Mouse (Mus musculus): ENCODE measurements around the gene Sec16a. TPM values are rescaled to one million over a fixed set of nuclear protein-coding genes. Genes with fewer than 3 reads are reported as not detected.

Sec16a gene
- polyA plus RNA-seq, 1 experiment from 2014 or later = 20.2 TPM

DNA sequence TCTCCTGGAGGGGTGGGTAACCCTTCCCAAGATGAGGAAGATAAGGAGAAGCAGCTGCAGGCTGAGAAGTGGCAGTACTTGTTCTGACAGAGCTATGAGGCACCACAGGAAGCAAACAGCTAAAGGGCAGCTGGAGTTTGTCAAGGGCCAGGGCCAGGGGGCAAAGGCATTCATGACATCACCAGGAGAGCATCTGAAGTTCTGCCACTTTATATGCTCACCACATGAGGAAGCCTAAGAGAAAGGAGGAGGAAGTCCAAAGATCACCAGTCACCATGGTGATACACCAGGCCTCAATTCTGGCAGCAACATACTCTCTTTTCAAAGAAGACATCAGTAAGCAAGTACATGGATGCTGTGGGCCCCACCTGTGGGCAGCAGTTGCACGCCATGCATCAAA lies 21.9 kb downstream of the Sec16a start:
- H3K9ac ChIP-seq = no peak overlapping the region
- H3K4me2 ChIP-seq (replicated peaks) = no peak overlapping the region
- no peaks in the 10 kb centered on the region for H3K9me3 ChIP-seq
- peaks cover 64% of the 10 kb centered on the region for H3K36me3 ChIP-seq
- H3K27ac ChIP-seq = no peak overlapping the region
- no peak overlapping the region for H3K4me3 ChIP-seq (replicated peaks)
- no peaks in the 10 kb centered on the region for H3K4me1 ChIP-seq (replicated peaks)
- ATAC-seq = peak; percentile 61; the same call in 1 of the 2 replicates
- 71% methylated on average over 1 of the region's 1 CpGs for WGBS
- no peaks in the 10 kb centered on the region for H3K27me3 ChIP-seq (replicated peaks)

DNA sequence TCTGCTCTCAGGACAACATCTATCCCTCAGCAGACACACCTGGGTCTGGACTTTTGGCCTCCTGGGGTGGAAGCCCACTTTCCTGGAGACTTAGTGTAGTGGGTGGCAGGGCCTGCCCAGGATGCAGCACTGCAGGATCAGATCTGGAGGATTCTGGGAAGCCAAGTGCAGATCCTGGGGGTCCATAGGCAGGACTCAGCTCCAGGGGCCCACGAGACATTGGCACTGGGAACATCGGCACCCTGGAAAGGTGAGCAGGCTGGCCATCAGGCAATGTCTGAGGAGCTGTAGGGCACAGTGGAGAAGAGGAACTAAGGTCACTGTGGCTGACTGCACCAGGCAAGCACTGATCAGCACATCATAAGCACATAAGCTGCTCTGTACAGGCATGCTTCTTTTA lies 23.0 kb downstream of the Sec16a start:
- Histone ChIP-seq H3K9me3 (no peaks in the 10 kb centered on the region), H3K4me1 (replicated peaks) (no peaks in the 10 kb centered on the region), H3K27ac (no peak overlapping the region), H3K9ac (no peak overlapping the region), H3K4me2 (replicated peaks) (no peak overlapping the region), H3K4me3 (replicated peaks) (no peak overlapping the region), H3K27me3 (replicated peaks) (no peaks in the 10 kb centered on the region), H3K36me3 (peaks cover 63% of the 10 kb centered on the region)
- 96% methylated on average over 2 of the region's 2 CpGs for WGBS
- no peak for ATAC-seq

DNA sequence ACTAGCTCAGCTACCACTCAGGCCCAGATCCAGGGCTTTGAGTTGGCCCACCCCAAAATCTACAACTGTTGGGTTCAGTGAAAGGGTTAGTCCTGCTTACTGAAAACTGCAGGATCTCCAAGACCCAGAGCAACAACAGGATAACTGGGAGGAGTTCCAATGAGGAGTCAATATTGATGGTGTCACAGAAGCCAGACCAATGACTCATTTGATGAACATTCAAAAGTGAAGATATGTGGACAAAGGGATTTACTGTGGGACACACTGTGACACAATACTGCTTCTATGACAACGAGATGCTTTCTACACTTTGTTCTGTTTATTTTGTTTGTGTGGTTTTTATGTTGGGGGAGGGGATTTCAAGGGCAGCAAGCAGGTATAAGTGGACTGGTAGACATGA lies 26.9 kb downstream of the Sec16a start:
- H3K36me3 ChIP-seq = peaks cover 56% of the 10 kb centered on the region

DNA sequence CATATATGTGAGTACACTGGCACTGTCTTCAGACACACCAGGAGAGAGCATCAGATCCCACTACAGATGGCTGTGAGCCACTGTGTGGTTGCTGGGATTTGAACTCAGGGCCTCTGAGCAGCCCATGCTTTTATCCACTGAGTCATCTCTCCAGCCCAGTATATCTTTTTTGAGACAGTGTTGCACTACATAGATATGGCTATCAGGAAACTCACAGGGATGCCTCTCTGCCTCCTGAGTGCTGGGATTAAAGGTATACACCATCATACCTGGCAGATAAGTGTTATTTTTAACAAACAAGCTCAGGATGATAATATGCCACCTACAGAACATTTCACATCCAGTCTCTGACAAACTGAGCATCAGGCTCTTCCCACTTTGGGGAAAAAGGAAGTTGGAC lies 27.9 kb downstream of the Sec16a start:
- Histone ChIP-seq H3K4me1 (replicated peaks) (no peaks in the 10 kb centered on the region), H3K4me2 (replicated peaks) (no peak overlapping the region), H3K27ac (no peak overlapping the region), H3K36me3 (peaks cover 56% of the 10 kb centered on the region), H3K9me3 (no peaks in the 10 kb centered on the region), H3K27me3 (replicated peaks) (no peaks in the 10 kb centered on the region), H3K9ac (no peak overlapping the region), H3K4me3 (replicated peaks) (no peak overlapping the region)
- ATAC-seq = no peak

More for the DNA sequence above, 26.9 kb downstream of the Sec16a start:
- H3K4me2 ChIP-seq (replicated peaks) = no peak overlapping the region
- H3K4me1 ChIP-seq (replicated peaks) = no peaks in the 10 kb centered on the region
- ATAC-seq = no peak
- H3K4me3 ChIP-seq (replicated peaks) = no peak overlapping the region
- no peaks in the 10 kb centered on the region for H3K27me3 ChIP-seq (replicated peaks)
- no peak overlapping the region for H3K27ac ChIP-seq
- no peak overlapping the region for H3K9ac ChIP-seq
- WGBS = 84% methylated on average over 1 of the region's 1 CpGs
- no peaks in the 10 kb centered on the region for H3K9me3 ChIP-seq

DNA sequence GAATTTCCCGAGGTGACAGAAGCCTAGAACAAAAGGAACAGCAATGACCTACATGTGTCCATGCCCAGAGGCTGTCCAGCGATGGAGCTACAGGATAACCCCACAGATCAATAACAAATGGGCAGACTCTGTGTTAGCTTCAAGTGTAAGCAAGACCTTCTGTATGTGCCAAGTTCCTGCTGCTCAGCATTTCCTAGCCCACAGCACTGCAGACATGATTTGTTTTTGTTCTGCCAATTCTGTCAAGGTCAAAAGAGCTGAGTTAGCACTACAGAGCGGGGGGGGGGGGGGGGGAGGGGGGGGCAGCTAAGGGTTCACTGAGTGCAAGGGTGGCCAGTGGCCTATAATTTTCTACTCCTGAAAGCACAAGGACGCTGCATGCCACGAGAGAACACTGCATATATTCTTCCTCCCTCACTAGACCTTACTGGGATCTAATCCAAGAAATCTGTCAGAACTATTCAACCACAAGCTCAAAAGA lies 34.0 kb downstream of the Sec16a start:
- ATAC-seq = no peak
- H3K36me3 ChIP-seq = peaks cover 37% of the 10 kb centered on the region
- H3K4me2 ChIP-seq (replicated peaks) = no peak overlapping the region
- WGBS = 71% methylated on average over 5 of the region's 5 CpGs
- no peak overlapping the region for H3K27ac ChIP-seq
- peaks cover 25% of the 10 kb centered on the region for H3K4me1 ChIP-seq (replicated peaks)
- H3K9me3 ChIP-seq = no peaks in the 10 kb centered on the region
- H3K9ac ChIP-seq = no peak overlapping the region
- H3K4me3 ChIP-seq (replicated peaks) = no peak overlapping the region
- no peaks in the 10 kb centered on the region for H3K27me3 ChIP-seq (replicated peaks)

DNA sequence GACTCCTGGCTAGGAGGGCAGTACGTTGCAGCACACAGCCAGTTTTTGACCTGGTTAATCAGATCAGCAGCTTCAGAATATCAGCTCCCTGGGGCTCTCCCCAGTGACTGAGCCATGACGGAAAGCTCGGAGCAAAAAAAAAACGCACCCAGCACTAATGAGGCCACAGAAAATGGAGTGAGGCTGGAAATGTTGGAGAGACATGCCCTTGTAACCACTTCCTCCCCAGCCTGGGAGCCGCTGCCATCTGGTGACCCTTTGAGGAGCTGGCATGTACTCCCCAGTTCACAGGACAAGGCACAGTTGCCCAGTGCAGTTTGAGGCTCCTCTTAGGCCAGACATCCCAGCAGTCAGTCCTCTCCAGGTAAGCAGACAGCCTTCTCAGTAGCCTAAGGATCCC lies 34.9 kb downstream of the Sec16a start:
- no peak overlapping the region for H3K9ac ChIP-seq
- no peak overlapping the region for H3K4me2 ChIP-seq (replicated peaks)
- peaks cover 33% of the 10 kb centered on the region for H3K4me1 ChIP-seq (replicated peaks)
- no peak overlapping the region for H3K4me3 ChIP-seq (replicated peaks)
- H3K27me3 ChIP-seq (replicated peaks) = no peaks in the 10 kb centered on the region
- ATAC-seq = no peak
- peaks cover 30% of the 10 kb centered on the region for H3K36me3 ChIP-seq
- no peak overlapping the region; the same call in 1 of the 2 replicates for H3K27ac ChIP-seq
- WGBS = 71% methylated on average over 5 of the region's 5 CpGs
- H3K9me3 ChIP-seq = no peaks in the 10 kb centered on the region

DNA sequence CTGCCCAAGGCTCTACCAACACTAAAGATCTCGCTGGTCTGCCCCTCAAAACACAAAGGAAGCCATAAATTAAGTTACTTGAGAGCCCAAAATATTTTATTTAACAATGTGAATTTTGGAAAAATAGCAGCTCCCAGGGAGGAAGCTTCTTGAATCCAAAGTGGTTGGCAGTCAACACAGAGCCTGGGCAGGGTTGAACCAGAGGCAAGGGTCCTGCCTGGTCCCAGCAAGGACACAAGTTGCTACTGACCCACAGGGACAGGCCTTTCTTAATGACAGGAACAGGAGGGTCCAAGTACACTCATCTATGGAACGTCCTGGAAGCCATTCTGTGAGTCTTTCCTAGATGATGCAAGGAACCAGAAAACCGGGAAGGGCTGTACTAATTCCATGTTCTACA lies 35.7 kb downstream of the Sec16a start:
- ATAC-seq = peak; percentile 21; the same call in 1 of the 2 replicates
- Histone ChIP-seq H3K4me2 (replicated peaks) (no peak overlapping the region), H3K4me3 (replicated peaks) (peak overlapping the region; percentile 94; the same call in 1 of the 2 replicates), H3K9ac (no peak overlapping the region), H3K27ac (no peak overlapping the region), H3K27me3 (replicated peaks) (no peaks in the 10 kb centered on the region), H3K4me1 (replicated peaks) (peaks cover 36% of the 10 kb centered on the region), H3K9me3 (no peaks in the 10 kb centered on the region), H3K36me3 (peaks cover 29% of the 10 kb centered on the region)
- WGBS = 61% methylated on average over 3 of the region's 3 CpGs

DNA sequence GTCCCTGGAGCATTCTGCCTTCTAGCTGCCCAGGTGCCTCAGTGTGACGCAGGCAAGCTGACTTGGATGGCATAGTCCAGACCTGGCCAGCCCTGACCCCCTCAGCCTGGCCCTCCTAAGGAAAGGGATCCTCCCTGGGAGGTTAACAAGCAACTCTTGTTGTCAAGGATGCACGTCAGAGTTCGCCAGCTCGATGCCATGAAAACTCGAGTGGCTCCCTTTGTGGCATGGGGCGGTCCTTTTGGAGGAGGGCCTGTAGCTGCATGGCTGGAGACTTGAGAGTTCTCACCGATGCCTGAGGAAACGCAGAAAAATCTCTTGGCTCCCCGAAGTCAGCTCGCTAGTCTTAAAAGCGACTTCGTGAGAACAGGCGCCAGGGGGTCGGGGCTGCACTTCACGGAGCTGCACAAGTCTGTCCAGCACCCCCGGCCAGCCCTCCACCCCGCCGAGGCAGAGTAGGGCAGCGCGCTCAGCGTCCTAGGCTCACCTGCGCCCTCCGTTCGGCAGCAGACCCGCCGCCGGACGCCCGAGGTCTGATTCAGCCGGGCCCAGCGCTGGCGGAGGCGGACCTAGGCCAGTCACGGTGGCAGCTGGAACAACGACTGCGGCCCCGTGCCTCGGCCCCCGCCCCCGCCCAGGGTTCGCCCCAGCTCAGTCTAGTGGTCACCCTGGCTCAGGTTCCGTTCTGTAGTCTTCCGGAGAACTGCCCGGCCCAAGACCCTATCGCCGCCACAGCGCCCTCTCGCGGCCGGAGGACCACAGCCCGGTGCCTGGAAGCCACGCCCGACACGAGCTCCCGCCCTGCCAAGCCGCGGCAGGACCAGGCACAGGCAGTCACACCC lies 36.3 kb downstream of the Sec16a start, which contains the start of gene Inpp5e:
Gene Inpp5e, minus strand, starts transcription at position 689 of the 842 bp plus-strand sequence.
- Histone ChIP-seq H3K4me1 (replicated peaks) (peaks cover 36% of the 10 kb centered on the region), H3K4me2 (replicated peaks) (peak within 1 kb of the TSS; percentile 92), H3K9ac (peak within 1 kb of the TSS; percentile 96), H3K36me3 (peaks cover 24% of the 10 kb centered on the region), H3K4me3 (replicated peaks) (peak within 1 kb of the TSS; percentile 94), H3K27me3 (replicated peaks) (no peaks in the 10 kb centered on the region), H3K27ac (peak within 1 kb of the TSS; percentile 67), H3K9me3 (no peaks in the 10 kb centered on the region)
- under 1% methylated on average over 56 of the region's 57 CpGs for WGBS
- peak; percentile 98 for ATAC-seq

DNA sequence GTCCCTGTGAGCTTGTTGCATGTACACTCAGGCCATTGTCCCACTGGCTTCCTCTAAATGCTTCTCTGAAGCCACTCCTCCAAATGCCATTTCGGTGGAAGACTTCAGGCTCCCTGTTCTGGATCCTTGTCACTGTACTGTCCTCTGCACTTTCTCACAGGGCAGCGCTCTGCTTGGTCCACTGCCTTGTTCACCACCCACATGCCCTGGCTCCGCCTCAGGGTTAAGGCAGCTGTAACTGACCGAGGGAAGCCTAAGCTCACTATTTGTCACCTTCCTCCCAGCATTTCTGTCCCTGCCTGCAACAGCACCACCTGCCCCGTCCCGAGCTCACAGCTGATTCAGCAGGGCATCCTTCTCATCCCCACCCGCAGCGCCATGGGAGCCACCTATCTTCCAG lies 41.7 kb downstream of the Sec16a start:
- H3K9me3 ChIP-seq = no peaks in the 10 kb centered on the region
- H3K27me3 ChIP-seq (replicated peaks) = no peaks in the 10 kb centered on the region
- ATAC-seq = no peak
- no peak overlapping the region for H3K27ac ChIP-seq
- no peak overlapping the region for H3K4me3 ChIP-seq (replicated peaks)
- WGBS = 76% methylated on average over 8 of the region's 8 CpGs
- peaks cover 41% of the 10 kb centered on the region for H3K36me3 ChIP-seq
- H3K4me2 ChIP-seq (replicated peaks) = no peak overlapping the region
- H3K4me1 ChIP-seq (replicated peaks) = peaks cover 34% of the 10 kb centered on the region
- H3K9ac ChIP-seq = no peak overlapping the region

DNA sequence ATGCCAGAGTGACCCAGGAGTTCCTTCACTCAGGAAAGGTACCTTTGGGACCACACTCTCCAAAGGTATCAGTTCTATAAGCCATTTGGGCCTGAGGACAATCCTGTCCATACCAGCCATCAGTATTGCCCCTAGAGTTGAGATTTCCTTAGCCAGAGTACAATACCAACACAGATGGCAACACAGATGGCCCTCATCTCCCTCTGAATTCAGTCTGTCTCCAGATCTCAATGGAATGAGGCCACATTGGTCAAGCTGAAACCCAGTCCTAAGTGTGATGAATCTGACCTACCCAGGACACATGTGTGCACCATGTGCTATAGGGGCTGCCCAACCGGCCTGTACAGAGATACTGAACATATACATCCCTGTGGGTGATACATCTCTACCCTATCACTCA lies 42.8 kb downstream of the Sec16a start:
- Histone ChIP-seq H3K36me3 (peaks cover 49% of the 10 kb centered on the region), H3K9me3 (no peaks in the 10 kb centered on the region), H3K4me2 (replicated peaks) (no peak overlapping the region), H3K9ac (no peak overlapping the region), H3K27me3 (replicated peaks) (no peaks in the 10 kb centered on the region), H3K4me3 (replicated peaks) (no peak overlapping the region), H3K27ac (no peak overlapping the region), H3K4me1 (replicated peaks) (peaks cover 23% of the 10 kb centered on the region)
- 78% methylated on average over 1 of the region's 1 CpGs for WGBS
- no peak for ATAC-seq

DNA sequence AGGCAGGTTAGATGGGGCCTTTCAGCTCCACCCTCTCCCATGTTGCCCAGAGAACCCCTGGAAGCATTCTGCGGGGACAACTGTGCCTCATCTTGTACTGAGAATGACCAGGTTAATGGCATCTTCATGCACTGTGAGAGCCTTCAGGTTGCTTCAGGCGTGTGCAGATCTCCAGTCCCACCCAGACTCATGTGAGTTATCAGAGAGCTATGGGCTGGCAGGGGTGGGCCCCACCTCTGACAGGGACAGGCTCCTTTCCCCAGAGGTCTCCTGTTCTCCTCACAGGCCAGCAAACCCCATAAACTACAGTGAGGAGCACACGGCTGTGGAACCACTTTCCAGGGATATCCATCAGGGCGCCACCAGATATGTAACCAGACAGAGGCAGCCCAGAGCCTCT lies 44.0 kb downstream of the Sec16a start:
- no peak for ATAC-seq
- 91% methylated on average over 4 of the region's 4 CpGs for WGBS
- Histone ChIP-seq H3K4me2 (replicated peaks) (no peak overlapping the region), H3K27ac (no peak overlapping the region), H3K36me3 (peaks cover 53% of the 10 kb centered on the region), H3K9ac (no peak overlapping the region), H3K4me1 (replicated peaks) (peaks cover 11% of the 10 kb centered on the region; the same call in 1 of the 2 replicates), H3K9me3 (no peaks in the 10 kb centered on the region), H3K27me3 (replicated peaks) (no peaks in the 10 kb centered on the region), H3K4me3 (replicated peaks) (no peak overlapping the region)

DNA sequence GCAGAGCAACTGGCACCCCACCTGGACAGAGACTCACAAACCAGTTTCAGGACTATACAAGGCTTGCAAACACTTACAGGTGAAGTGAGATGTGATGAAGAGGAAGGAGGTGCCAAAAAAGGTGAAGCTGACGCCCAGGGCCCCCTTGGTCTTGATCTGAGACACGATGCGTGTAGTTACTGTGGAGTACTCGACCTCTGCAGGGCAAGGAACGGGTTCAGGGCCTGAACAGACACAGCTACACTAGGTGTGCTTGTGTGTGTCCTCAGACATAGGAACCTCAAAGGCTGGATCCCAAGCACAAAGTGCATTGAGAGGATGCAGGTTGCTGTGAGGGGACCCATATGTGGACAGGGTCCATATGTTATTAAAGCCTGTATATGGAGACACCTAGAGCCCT lies 44.7 kb downstream of the Sec16a start:
- no peak overlapping the region for H3K27ac ChIP-seq
- no peaks in the 10 kb centered on the region for H3K9me3 ChIP-seq
- no peaks in the 10 kb centered on the region for H3K27me3 ChIP-seq (replicated peaks)
- H3K36me3 ChIP-seq = peaks cover 60% of the 10 kb centered on the region
- WGBS = 84% methylated on average over 5 of the region's 5 CpGs
- no peak overlapping the region for H3K4me2 ChIP-seq (replicated peaks)
- H3K4me1 ChIP-seq (replicated peaks) = 0 out of 2 replicates have a peak, but pooled peaks cover 4% of the 10 kb centered on the region
- ATAC-seq = no peak
- no peak overlapping the region for H3K9ac ChIP-seq
- no peak overlapping the region for H3K4me3 ChIP-seq (replicated peaks)

DNA sequence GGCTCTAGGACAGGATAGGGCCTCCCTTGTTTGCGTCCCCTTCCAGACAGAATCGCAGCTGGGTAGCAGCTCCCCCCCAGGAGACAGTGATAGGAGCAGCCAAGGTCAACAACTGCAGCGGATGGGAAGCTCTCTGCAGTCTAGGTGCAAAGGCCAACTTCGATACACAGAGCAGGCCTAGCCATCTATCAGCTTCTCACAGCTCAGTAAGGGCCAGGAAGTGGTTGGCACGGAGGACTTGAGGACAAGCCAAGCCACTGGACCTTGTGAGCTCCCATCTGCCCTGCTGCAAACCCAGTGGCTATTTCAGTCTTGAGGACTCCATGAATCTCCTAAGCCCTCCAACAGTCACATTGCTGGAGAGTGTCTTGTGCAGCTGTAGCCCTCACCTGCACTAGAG lies 45.4 kb downstream of the Sec16a start:
- Histone ChIP-seq H3K4me2 (replicated peaks) (no peak overlapping the region), H3K9ac (no peak overlapping the region), H3K36me3 (peaks cover 67% of the 10 kb centered on the region), H3K27ac (no peak overlapping the region), H3K27me3 (replicated peaks) (no peaks in the 10 kb centered on the region), H3K9me3 (no peaks in the 10 kb centered on the region), H3K4me1 (replicated peaks) (no peaks in the 10 kb centered on the region), H3K4me3 (replicated peaks) (no peak overlapping the region)
- WGBS = 68% methylated on average over 5 of the region's 5 CpGs
- ATAC-seq = no peak

Data from intestine, embryonic 15.5 days (tissue).